Mouse (Mus musculus) intestine, postnatal 0 days (tissue): ENCODE data around the gene Tmed6. TPM values are rescaled to one million over a fixed set of nuclear protein-coding genes. Genes with fewer than 3 reads are reported as not detected.

Experiments
- ATAC-seq: fragments of 200-750 bp; cut with Nextera tagmentation; 2 replicates; pipeline ENCODE4 v1.8.0; 2017; ENCODE audit warnings: mild to moderate bottlenecking, moderate TSS enrichment, moderate library complexity
- H3K27ac ChIP-seq: fragments of 300-500 bp; sonication (generic); 2 replicates; pipeline ENCODE4 v1.5.1; 2014; ENCODE audit warnings: mild to moderate bottlenecking, low read depth, low read length, moderate library complexity
- H3K27me3 ChIP-seq: fragments of 300-500 bp; sonication (generic); replicated peaks from 2 replicates; pipeline ENCODE4 v1.6.1; 2014; ENCODE audit warnings: low read length, mixed read lengths; ENCODE audit not compliant: control insufficient read depth, insufficient read depth
- H3K36me3 ChIP-seq: fragments of 300-500 bp; sonication (generic); 2 replicates; pipeline ENCODE4 v1.6.1; 2014; ENCODE audit warnings: mild to moderate bottlenecking, moderate library complexity; ENCODE audit not compliant: control insufficient read depth, insufficient read depth
- H3K4me1 ChIP-seq: fragments of 300-500 bp; sonication (generic); replicated peaks from 2 replicates; pipeline ENCODE4 v1.6.1; 2014; ENCODE audit warnings: antibody characterized with exemption, low read length, mixed read lengths; ENCODE audit not compliant: control insufficient read depth, insufficient read depth
- H3K4me2 ChIP-seq: fragments of 300-500 bp; sonication (generic); replicated peaks from 2 replicates; pipeline ENCODE4 v1.6.1; 2014; ENCODE audit warnings: low read depth, mild to moderate bottlenecking, moderate library complexity
- H3K4me3 ChIP-seq: fragments of 300-500 bp; sonication (generic); 2 replicates; pipeline ENCODE4 v1.5.1; 2014; ENCODE audit warnings: low read depth, low read length
- H3K9ac ChIP-seq: fragments of 300-500 bp; sonication (generic); 2 replicates; pipeline ENCODE4 v1.6.1; 2014; ENCODE audit warnings: mild to moderate bottlenecking, low read depth, low read length
- H3K9me3 ChIP-seq: fragments of 300-500 bp; sonication (generic); 2 replicates; pipeline ENCODE4 v1.6.1; 2016; ENCODE audit warnings: mixed run types; ENCODE audit not compliant: control insufficient read depth
- CTCF ChIP-seq: sonication (generic); IDR thresholded peaks from 2 replicates; pipeline ENCODE4 v1.5.1; 2016; ENCODE audit warnings: low read depth, mild to moderate bottlenecking, control low read depth, antibody characterized with exemption, moderate library complexity
- WGBS: fragments of 180-500 bp; shearing (Covaris S2); extraction: QIAGEN DNeasy Blood & Tissue Kit; methylation state at CpG from one replicate; pipeline ENCODE4 v1.1.7; 2014; 5-methylcytosine and 5-hydroxymethylcytosine counted together
- polyA plus RNA-seq: library from polyadenylated mRNA; unstranded; fragments of >200 nt; fragmentation: Nextera tagmentation; extraction: Ambion mirVana; gene quantifications from 2 replicates; pipeline ENCODE4 v1.2.1, GENCODE M21; 2015

The Tmed6 gene
- polyA plus RNA-seq, 1 experiment from 2014 or later, result 11.2 TPM

- 84% methylated on average over 7 of the region's 7 CpGs for WGBS
- ATAC-seq, result no peak
- no peak overlapping the region for H3K27ac ChIP-seq
- TF ChIP-seq CTCF, result no peak
- H3K4me3 ChIP-seq, result no peak overlapping the region
- H3K4me2 ChIP-seq, result no peak overlapping the region
- H3K36me3 ChIP-seq, result peaks cover 79% of the 10 kb centered on the region
- H3K9ac ChIP-seq, result no peak overlapping the region
- H3K27me3 ChIP-seq, result no peaks in the 10 kb centered on the region
- H3K9me3 ChIP-seq, result no peaks in the 10 kb centered on the region
- no peaks in the 10 kb centered on the region for H3K4me1 ChIP-seq
Observed at GRCm38 (mm10) chr8:107076239-107076888, 10.9 kb upstream of the Tmed6 start.

DNA sequence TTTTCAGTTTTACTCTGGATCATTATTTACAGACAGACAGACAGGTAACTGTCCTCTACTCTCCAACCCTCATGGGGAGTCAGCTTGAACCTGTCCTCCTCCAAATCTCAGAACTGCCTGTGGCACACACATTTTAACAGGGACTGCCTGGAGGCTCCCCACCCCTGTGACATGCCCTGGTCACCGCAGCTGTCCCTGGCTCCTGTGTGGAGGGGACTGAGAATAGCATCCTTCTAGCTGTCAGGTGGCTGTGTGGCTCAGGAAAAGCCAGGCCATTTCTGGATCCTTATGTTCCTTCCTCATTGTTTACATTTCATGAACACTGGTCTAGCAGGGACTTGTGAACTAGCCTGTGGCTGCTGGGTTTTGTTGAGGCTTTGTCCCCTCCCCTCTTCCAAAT, 8.7 kb upstream of the Tmed6 start:
- H3K36me3 ChIP-seq, result peaks cover 72% of the 10 kb centered on the region
- 96% methylated on average over 1 of the region's 1 CpGs for WGBS
- H3K9me3 ChIP-seq, result no peaks in the 10 kb centered on the region
- ATAC-seq, result no peak
- H3K27ac ChIP-seq, result no peak overlapping the region
- TF ChIP-seq CTCF, result no peak
- no peak overlapping the region for H3K4me3 ChIP-seq
- H3K27me3 ChIP-seq, result no peaks in the 10 kb centered on the region
- no peaks in the 10 kb centered on the region for H3K4me1 ChIP-seq
- H3K4me2 ChIP-seq, result no peak overlapping the region
- H3K9ac ChIP-seq, result no peak overlapping the region

- WGBS, result 90% methylated on average over 4 of the region's 4 CpGs
- TF ChIP-seq CTCF, result no peak
- no peak for ATAC-seq
- no peak overlapping the region for H3K27ac ChIP-seq
- no peak overlapping the region for H3K9ac ChIP-seq
- no peaks in the 10 kb centered on the region for H3K9me3 ChIP-seq
- H3K36me3 ChIP-seq, result peaks cover 71% of the 10 kb centered on the region
- H3K4me1 ChIP-seq, result no peaks in the 10 kb centered on the region
- H3K4me3 ChIP-seq, result no peak overlapping the region
- no peak overlapping the region for H3K4me2 ChIP-seq
- no peaks in the 10 kb centered on the region for H3K27me3 ChIP-seq
Observed at GRCm38 (mm10) chr8:107073706-107074105, 8.3 kb upstream of the Tmed6 start.

- Histone ChIP-seq H3K27ac (no peak overlapping the region), H3K9me3 (no peaks in the 10 kb centered on the region), H3K27me3 (no peaks in the 10 kb centered on the region), H3K4me1 (no peaks in the 10 kb centered on the region), H3K9ac (no peak overlapping the region), H3K4me2 (no peak overlapping the region), H3K36me3 (no peaks in the 10 kb centered on the region), H3K4me3 (no peak overlapping the region)
- TF ChIP-seq CTCF, result no peak
- ATAC-seq, result no peak
- WGBS, result 87% methylated on average over 1 of the region's 1 CpGs
Observed at GRCm38 (mm10) chr8:107062613-107063012, 2.8 kb downstream of the Tmed6 start.

- Histone ChIP-seq H3K4me3 (peak overlapping the region; percentile 99), H3K27me3 (no peaks in the 10 kb centered on the region), H3K36me3 (peaks cover 19% of the 10 kb centered on the region), H3K4me2 (peak overlapping the region; percentile 83), H3K27ac (peak overlapping the region; percentile 22), H3K9me3 (no peaks in the 10 kb centered on the region), H3K9ac (peak overlapping the region; percentile 92), H3K4me1 (0 out of 2 replicates have a peak, but pooled peaks cover 5% of the 10 kb centered on the region)
- peak; percentile 55 for ATAC-seq
- WGBS, result 2% methylated on average over 33 of the region's 33 CpGs
- peak; percentile 34; the same call in 1 of the 2 replicates for TF ChIP-seq CTCF
Observed at GRCm38 (mm10) chr8:107056973-107057369, 8.5 kb downstream of the Tmed6 start.

DNA sequence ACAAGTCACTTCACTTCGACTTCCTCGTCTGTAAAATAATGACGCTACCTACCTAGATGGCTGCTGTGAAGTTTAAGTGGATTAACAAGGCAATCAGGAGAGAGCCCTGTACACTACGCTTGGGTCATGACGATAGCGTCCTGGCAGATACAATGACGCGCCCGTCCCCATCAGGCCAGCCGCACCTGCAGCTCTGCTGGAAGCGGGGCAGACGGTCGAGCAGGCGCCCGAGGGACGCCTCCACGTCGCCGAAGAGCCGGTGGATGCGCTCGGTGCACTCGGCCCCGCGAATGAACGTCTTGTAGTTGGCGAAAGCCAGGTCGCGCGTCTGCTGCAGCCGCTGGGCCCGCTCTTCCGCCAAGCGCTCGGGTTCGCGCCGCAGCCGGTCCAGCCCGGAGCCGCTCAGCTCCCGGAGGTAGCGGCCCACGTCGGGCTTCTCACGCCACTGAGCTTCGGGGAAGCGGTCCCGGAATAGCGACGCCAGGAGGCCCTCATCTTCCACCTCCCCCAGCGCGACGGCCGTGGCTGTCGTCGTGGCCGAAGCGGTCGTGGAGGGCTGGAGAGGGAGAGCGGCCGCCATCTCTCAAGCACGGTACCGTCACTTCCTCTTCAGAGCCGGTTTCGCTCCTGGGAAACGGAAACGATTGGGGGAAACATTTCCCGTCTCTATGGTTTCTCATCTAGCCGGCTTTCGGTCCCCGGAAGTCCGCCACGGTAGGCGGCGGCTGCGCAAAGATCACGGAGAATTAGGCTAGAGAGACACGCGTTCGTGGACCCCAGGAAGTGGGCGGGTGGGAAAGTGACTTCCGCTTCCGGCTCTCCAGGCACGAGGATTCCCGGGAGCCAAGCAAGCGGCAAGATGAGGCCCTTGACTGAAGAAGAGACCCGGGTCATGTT, 9.1 kb downstream of the Tmed6 start, which contains the start of the genes Cog8 and Nip7:
TSS of gene Cog8 (minus strand) at position 614 of the 897 bp plus-strand sequence.
TSS of gene Nip7 (plus strand) at position 802 of the 897 bp plus-strand sequence.
- H3K4me2 ChIP-seq, result peak within 1 kb of the TSS; percentile 83
- peak within 1 kb of the TSS; percentile 88 for H3K27ac ChIP-seq
- WGBS, result under 1% methylated on average over 88 of the region's 88 CpGs
- H3K9ac ChIP-seq, result peak within 1 kb of the TSS; percentile 92
- TF ChIP-seq CTCF, result no peak
- H3K9me3 ChIP-seq, result no peaks in the 10 kb centered on the region
- H3K4me3 ChIP-seq, result peak within 1 kb of the TSS; percentile 99
- H3K27me3 ChIP-seq, result no peaks in the 10 kb centered on the region
- ATAC-seq, result peak; percentile 93
- peaks cover 25% of the 10 kb centered on the region for H3K36me3 ChIP-seq
- 0 out of 2 replicates have a peak, but pooled peaks cover 5% of the 10 kb centered on the region for H3K4me1 ChIP-seq
